Mouse (Mus musculus) erythroblast, embryonic 14.5 days (primary cell): ENCODE results near the gene Gdi2.

Experiments used
- GATA1 ChIP-seq: IDR thresholded peaks from 2 replicates; pipeline ENCODE4 v1.6.1; 2012; ENCODE audit warnings: low read length, inconsistent platforms, mixed read lengths
- TAL1 ChIP-seq: IDR thresholded peaks from 3 replicates; pipeline ENCODE4 v1.6.1; 2012; ENCODE audit warnings: low read length, inconsistent platforms, mixed read lengths

DNA sequence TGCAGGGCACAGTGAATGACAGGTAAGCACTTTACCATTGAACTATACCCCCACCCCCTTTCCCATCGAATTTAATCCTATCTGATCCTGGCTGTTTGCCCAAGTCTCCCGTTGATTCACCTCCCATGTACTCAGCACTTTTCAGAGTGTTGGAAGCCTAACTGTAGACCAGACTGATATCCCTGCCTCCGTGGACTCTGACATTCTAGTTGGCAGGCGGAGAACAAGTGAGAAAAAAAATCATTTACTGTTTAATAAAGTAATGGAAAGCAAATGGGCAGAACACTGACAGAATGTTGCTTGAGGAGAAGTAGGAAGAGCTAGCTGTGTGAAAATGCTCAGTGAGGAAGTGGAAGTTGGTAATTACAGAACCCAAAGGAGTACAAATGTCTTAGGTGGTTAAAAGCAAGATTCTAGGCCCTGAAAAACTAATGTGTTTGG lies 12.2 kb upstream of the Gdi2 start:
- TF ChIP-seq TAL1 (no peak), GATA1 (no peak)
